Mouse (Mus musculus) layer of hippocampus, adult 9-11 months (tissue): Measurements from ENCODE around the gene Cbln1.

Experiments used
- DNase-seq: peaks from one replicate; pipeline ENCODE4 v3.0.0; 2022

The Cbln1 gene

DNA sequence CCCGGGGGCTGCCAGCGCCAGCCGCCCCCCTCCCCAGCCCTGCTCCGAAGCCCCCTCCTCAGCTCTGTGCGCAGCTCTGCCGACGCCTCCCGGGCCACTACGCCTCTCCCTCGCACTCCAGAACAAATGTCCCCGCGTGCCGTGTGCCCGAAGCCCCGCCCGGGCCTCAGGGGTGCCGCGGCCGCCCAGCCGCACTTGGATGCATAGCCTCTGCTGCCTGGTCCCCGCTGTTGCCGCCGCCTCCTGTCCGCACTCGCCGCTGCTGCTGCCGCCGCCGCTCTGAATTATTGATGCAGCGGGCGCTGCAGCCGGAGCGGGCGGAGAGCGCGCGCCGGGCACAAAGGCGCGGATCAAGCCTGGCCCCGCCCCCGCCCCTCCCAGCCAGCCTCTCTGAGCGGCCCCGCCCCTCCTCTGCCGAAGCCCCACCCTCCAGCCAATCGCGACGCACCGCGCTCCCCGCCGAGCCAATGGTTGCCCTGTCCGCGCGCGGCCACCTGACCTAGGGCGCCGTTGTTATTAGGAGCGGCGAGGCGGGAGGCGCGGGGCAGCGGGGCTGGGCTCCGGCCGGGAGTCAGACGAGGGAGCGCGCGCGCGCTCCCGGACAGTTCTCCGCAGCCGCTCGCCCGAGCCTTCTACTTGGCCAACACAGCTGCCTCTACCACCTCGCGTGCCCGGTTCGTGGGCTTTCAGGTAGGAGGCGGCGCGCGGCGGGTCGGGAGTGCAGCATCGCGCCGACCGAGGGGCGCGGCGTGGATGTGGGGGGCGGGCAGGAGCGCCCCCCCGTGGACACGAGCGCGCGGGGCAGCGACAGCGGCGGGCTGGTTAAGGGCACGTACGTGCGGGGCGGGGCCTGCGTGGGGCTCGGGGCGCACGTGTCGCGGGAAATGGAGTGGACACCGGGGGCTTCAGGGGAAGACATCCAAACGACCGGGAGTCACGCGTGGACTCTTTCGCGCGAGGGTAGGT lies at the start of gene Cbln1:
Gene Cbln1, minus strand, starts transcription at position 339 of the 966 bp plus-strand sequence.
- peak; percentile 86 for DNase-seq

GRCm38 (mm10) chr8:87517132-87517531 lies 44.7 kb upstream of the Cbln1 start:
- no peak for DNase-seq

GRCm38 (mm10) chr8:87513796-87514195 lies 41.4 kb upstream of the Cbln1 start:
- DNase-seq: no peak

DNA sequence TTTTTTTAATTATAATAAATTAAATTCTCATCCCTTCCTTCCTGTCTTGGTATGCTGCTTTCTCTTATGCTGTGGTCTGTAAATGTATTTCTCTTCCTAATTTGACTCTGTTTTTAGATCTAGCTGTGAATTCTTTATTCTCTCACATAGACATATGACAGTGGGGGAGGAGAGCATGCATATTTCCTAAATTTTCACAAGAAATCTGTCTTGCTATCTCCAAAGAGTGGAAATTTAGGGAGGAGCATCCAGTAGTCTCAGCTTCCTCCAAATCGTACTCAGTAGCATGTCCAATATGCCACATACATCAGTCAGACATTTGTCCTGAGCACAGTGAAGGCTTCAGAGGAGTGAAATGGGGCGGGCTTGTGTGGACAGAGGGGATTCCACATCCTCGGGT lies 40.9 kb upstream of the Cbln1 start:
- DNase-seq: no peak

- peak; percentile 14 for DNase-seq
Observed at GRCm38 (mm10) chr8:87512636-87513035, 40.2 kb upstream of the Cbln1 start.

DNA sequence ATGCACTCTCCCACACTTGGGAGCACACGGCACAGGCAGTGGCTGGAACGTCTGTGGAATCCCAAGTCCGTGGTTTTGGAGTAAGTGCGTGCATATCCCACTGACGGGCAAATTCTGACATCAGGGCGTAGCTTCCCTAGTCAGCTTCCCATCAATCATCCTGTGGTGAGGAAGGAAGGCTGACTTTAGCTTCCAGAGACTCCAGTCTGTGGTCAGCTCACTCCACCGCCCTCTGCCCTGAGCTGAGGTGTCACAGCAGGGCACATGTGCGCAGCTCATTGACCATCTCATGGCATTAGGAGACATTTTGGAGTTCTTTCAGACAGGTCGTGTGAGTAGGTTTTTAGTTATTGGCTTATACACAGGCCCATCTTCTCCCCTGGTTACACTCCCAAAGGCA lies 34.6 kb upstream of the Cbln1 start:
- no peak for DNase-seq

GRCm38 (mm10) chr8:87504441-87504840 lies 32.0 kb upstream of the Cbln1 start:
- no peak for DNase-seq

DNA sequence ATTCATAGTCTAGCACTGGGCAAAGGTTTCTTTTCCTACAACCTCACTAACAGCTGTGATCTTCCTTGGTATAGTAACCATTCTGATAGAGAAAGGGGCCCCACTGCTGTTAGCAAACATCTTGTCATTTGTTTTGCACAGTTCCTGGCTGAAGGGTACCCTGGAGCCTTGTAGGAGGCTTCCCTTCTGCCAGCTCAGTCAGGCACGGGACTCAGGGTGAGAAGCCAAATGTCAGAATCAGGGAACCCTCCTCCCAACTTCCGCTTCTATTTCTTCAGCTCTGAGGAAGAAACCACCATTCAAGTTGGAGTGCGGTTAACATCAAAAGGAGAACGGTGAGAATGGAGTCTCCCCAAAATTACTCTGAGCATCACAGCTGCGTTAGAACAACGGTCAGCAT lies 30.3 kb upstream of the Cbln1 start:
- no peak for DNase-seq

GRCm38 (mm10) chr8:87497641-87498040 lies 25.2 kb upstream of the Cbln1 start:
- DNase-seq: no peak

DNA sequence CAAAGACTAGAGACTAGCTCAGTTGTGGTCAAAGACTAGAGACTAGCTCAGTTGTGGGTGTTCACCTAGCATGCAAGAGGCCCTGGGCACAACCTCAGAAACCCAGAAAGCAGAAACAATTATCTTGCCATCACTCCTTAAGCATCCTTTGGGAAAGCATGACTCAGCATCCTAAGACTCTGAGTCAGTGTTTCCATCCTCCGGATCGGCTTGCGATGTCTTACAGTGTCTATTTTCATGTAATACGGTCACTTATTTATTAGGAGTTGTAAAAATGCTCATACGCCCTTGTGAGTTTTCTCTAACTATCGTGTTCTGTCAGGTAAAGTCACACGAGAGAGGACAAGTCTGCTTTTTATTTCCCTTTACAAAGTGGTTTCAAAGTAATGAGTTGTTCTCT lies 24.1 kb upstream of the Cbln1 start:
- DNase-seq: no peak

DNA sequence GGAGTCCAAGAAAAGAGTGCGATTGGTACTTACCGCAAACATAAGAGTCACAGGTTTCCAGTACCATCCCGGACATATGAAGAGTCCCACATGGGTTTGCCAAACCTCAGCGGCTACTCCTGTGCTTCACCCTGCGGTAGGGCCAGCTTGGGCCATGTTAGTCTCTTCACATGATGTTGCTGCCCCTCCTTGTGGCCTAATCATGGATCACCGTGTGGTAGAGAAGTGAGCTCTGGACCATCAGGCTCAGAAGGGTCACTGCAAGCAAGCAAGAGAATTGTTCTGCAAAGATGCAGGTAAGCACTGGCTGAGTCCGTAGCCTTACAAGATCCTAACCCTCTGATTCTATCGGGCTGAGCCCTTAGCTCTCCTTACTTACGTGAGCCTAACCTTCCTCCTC lies 22.5 kb upstream of the Cbln1 start:
- DNase-seq: no peak

DNA sequence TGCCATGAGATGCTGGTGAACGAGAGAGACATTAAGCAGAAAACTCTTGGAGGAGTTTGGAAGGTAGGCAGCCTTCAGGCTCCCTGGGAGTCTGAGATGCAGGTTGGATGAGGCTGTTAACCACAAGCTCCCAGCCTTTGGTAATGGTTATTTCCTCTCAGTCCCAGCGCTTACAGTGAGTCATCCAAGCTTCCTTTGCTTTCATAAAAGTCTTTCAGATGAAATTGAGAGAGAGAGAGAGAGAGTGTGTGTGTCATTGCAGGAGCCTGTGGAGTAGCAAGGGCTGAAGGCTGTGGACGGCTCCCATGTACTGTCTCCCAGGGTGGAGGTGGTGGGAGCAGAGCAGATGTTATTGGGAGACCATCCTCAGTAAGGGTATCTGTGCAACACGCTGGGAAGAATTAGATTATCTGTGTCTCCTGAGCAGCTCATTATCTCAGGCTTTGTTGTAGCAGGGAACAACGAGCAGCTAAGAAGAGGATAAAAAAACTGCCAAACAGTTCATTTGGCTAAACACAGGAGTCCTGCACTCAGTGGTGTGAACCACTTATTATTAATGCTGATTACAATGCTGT lies 17.5 kb upstream of the Cbln1 start:
- no peak for DNase-seq

GRCm38 (mm10) chr8:87481396-87481795 lies 9.0 kb upstream of the Cbln1 start:
- DNase-seq: no peak

GRCm38 (mm10) chr8:87478221-87478620 lies 5.8 kb upstream of the Cbln1 start:
- DNase-seq: no peak

DNA sequence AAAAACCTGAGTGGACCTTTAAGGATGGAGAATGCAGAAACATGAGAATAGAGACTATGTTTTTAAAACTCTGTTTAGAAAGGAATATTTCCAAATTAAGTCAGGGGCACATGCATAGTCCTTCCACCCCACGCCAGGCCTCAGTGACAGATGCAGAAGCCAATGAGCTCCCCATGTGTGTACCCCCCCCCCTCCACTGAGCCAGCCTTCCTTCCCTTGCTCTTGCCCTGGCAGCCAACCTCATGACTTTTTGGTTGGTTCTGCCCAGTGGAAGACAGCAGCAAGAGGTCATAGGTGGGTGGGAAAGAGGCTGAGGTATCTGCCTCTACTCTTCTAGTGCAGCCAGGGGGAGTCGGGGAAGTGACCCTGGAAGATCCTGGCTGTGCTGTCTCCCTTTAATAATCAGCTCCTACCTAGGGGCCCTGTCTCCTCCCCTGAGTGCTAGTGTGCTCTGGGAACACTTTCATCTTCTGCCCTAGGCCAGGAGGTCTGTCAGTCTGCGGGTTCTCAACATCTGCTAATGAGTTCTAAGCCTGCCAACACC lies 4.8 kb upstream of the Cbln1 start:
- DNase-seq: no peak

- DNase-seq: no peak
Observed at GRCm38 (mm10) chr8:87475551-87475950, 3.1 kb upstream of the Cbln1 start.

DNA sequence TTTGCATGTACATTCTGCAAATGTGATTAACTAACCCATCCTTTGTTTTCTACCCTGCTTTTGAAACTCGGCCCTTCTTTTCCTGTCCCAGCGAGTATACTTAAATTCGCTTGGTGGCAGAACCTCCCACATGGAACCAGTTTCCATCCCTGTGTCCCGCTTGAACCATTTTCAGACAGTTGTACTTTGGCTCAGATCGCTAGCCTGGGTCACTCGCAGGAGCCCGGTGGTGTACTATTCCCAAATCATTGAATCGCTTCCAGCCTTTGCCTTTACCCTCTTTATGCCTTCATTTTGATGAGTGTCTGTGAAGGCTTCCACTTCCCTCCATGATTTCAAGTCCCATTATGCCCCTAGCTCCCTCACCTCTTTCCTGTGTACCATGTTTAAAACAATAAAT lies 2.0 kb upstream of the Cbln1 start:
- DNase-seq: no peak

DNA sequence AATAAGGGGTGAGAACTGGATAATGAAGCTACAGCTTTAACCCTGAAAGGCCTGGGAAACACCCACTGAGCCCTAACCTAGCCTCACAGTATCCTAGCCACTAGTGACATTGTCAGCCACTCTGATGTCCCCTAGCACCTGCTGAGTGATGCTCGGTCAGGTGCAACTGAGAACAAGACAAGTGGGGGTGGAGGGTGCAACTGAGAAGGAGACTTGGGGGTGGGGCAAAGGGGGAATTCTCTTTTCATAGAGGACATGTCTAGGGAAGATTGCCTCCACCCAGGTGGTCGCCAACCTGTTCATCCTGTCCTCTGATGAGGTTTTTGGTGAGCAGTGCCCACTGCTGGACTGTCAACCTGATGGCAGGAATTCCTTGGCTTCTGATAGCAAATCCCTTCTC lies 1.5 kb upstream of the Cbln1 start:
- no peak for DNase-seq

DNA sequence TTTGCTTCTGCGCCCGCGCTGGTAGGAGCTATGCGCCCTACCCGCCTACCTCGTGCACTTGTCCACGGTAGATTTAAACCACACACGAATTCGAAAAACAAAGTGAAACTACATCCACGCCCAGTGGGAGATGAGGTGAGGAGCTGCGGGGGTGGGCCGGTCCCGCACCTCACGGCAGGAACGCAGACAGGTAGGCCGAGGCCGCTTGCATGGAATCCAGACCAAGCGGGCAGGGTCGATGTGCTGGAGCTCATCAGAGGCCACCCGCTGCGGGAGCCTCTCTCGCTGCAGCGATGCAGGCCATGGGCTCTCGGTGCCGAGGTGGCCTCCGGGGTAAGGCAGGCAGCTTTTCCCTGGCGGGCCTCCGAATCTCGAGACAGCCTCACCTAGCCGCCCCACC lies 905 bp upstream of the Cbln1 start:
- DNase-seq: no peak

DNA sequence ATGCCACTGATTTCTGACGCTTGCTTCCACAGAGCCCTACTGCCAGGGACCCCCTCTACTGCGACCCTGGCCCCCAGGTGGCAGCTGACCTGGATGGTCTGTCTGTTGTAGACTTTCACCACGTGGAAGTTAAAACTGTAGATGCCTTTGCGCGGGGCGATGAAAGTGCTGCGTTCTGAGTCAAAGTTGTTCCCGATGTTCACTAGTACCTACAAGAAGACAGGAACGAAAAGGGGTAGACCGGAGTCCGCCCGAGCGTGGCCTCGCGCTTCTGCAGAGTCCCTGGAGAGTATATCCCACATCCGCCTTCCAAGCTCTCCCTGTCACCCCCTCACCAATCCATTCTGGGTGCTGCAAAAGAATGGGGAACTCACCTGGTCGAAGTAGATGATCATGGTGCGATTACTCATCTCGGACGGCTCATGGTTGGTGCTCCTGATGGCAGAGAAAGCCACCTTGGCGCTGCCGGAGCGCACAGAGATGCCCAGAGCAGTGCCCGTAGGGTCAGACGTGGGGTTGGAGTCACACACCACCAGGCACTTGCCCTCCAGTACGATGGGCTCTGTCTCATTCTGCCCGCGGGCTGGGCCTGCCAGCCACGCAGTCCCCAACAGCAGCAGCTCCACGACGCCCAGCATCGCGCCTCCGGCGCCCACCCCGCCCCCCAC lies 672 bp downstream of the Cbln1 start:
- no peak for DNase-seq

DNA sequence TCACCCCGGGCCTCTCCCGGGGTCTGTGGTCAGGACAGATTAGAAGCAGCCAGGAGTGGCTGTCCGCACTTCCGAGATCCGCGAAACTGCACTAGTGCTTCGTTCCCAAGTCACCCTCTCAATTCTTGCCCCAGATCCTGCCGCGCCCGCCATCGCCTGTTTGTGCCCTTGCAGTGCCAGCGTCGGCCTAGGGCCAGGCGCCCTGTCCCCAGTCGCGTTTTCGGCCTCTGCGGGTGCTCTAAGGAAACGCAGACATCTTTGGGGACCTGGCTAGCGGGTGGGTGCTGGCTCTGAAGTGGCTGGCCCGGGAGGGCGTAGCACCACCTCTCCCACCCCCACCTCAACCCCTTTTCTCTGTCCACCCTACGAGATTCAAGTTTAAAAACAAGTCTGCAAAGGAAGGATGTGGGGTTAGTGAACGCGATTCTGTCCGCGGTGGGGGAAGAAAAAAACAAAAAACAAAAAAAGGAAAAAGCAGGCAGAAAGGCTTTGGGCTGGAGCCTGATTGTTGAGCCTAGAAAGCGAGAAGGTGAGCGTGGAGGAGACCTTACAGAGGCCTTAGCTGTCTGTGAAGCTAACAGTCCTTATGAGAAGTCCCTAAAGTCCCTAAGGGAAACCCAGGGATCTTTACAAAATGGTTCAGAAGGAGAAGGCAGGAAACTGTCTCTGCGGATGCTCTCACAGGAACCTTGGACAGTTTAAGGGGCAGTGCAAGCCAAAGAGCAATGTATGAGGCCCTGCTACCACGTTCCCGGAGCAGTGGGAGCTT lies 1.4 kb downstream of the Cbln1 start:
- DNase-seq: no peak

- no peak for DNase-seq
Observed at GRCm38 (mm10) chr8:87469931-87470833, 2.2 kb downstream of the Cbln1 start.
